23 mouse cellular contexts compared by ENCODE assay signal in genomic region chr13:101535331-101535866, GRCm38 (mm10).
DNase-seq lines count a peak whose midpoint lies in the region; ATAC-seq and TF ChIP-seq lines count a peak whose summit lies in the region.
"Had no signal": no experiment of that assay in that cellular context is flagged by ENCODE, and none has a peak within 500 bp of the region (broad histone marks: within the 10 kb centered on the region; RNA-seq: fewer than 3 reads in every experiment).

No protein-coding gene starts in this region.

- no peak overlapping the region for H3K4me3 ChIP-seq in hindbrain, embryonic 11.5 days (ENCODE audit: low read depth, low read length)
- H3K4me3 ChIP-seq in hindbrain, postnatal 0 days (ENCODE audit: low read length), result no peak overlapping the region
- H3K4me3 ChIP-seq in midbrain, embryonic 11.5 days (ENCODE audit: low read depth, low read length), result no peak overlapping the region
- no peak overlapping the region for H3K4me3 ChIP-seq in midbrain, embryonic 16.5 days (ENCODE audit: low read depth, low read length)
- H3K4me3 ChIP-seq in kidney, embryonic 14.5 days (ENCODE audit: low read length), result no peak overlapping the region
- H3K4me3 ChIP-seq: embryonic facial prominence, embryonic 15.5 days; erythroblast, embryonic 14.5 days; forebrain, embryonic 10.5 days; gastrocnemius, adult 2 months; heart, embryonic 13.5 days; hindbrain, embryonic 15.5 days had no signal

- peak; percentile 32 for DNase-seq in embryo, embryonic 10 days (ENCODE audit: low spot score)
- no peak for DNase-seq in embryo, embryonic 11 days
- no peak for DNase-seq in hindbrain, embryonic 11.5 days (ENCODE audit: low spot score)
- DNase-seq in hindbrain, postnatal 0 days (ENCODE audit: low spot score), result no peak
- peak; percentile 86 for DNase-seq in midbrain, embryonic 11.5 days (ENCODE audit: low spot score, missing footprints)
- DNase-seq: adrenal gland, postnatal 10 days; B cell, adult 2 months; cerebellum, adult 11 months; cerebellum, adult 8-10 months; cerebellum, postnatal 14 days; gastrocnemius, adult 2 months; gastrocnemius, postnatal 25 days; heart, postnatal 4 days had no signal

- no peaks in the 10 kb centered on the region for H3K9me3 ChIP-seq in hindbrain, embryonic 11.5 days (ENCODE audit: control insufficient read depth, low read length)
- H3K9me3 ChIP-seq in hindbrain, postnatal 0 days (ENCODE audit: low read length), result no peaks in the 10 kb centered on the region
- no peaks in the 10 kb centered on the region for H3K9me3 ChIP-seq in midbrain, embryonic 11.5 days (ENCODE audit: control insufficient read depth, low read length)
- H3K9me3 ChIP-seq in midbrain, embryonic 16.5 days (replicated peaks; ENCODE audit: control insufficient read depth, low read length, poor library complexity, severe bottlenecking), result no peaks in the 10 kb centered on the region
- H3K9me3 ChIP-seq in kidney, embryonic 14.5 days (ENCODE audit: control insufficient read depth, low read length), result no peaks in the 10 kb centered on the region
- H3K9me3 ChIP-seq: embryonic facial prominence, embryonic 15.5 days; forebrain, embryonic 10.5 days; G1E; heart, embryonic 13.5 days; hindbrain, embryonic 15.5 days had no signal

- ATAC-seq in hindbrain, embryonic 11.5 days (ENCODE audit: low FRiP score), result peak; percentile 27; the same call in 1 of the 2 replicates
- ATAC-seq in hindbrain, postnatal 0 days, result no peak
- ATAC-seq in midbrain, embryonic 11.5 days (ENCODE audit: low FRiP score), result no peak
- no peak for ATAC-seq in midbrain, embryonic 16.5 days
- ATAC-seq in kidney, embryonic 14.5 days (ENCODE audit: low FRiP score, low TSS enrichment), result no peak
- ATAC-seq: CD4-positive, CD25-positive, alpha-beta regulatory T cell, adult 4 months; forebrain, embryonic 14.5 days had no signal

- H3K27me3 ChIP-seq in hindbrain, embryonic 11.5 days (ENCODE audit: control insufficient read depth, insufficient read depth, low read length), result no peaks in the 10 kb centered on the region
- no peaks in the 10 kb centered on the region for H3K27me3 ChIP-seq in hindbrain, postnatal 0 days (ENCODE audit: insufficient read depth, low read length)
- H3K27me3 ChIP-seq in midbrain, embryonic 11.5 days (ENCODE audit: control insufficient read depth, insufficient read depth, low read length), result no peaks in the 10 kb centered on the region
- H3K27me3 ChIP-seq in midbrain, embryonic 16.5 days (ENCODE audit: control insufficient read depth, insufficient read depth, low read depth, low read length), result no peaks in the 10 kb centered on the region
- no peaks in the 10 kb centered on the region for H3K27me3 ChIP-seq in kidney, embryonic 14.5 days (ENCODE audit: control insufficient read depth, insufficient read depth, low read length)
- H3K27me3 ChIP-seq: embryonic facial prominence, embryonic 15.5 days; heart, embryonic 13.5 days; hindbrain, embryonic 15.5 days had no signal

- no peak overlapping the region for H3K9ac ChIP-seq in hindbrain, embryonic 11.5 days (ENCODE audit: low read depth, low read length)
- no peak overlapping the region for H3K9ac ChIP-seq in hindbrain, postnatal 0 days (replicated peaks; ENCODE audit: low read length)
- no peak overlapping the region for H3K9ac ChIP-seq in midbrain, embryonic 11.5 days (ENCODE audit: low read length)
- no peak overlapping the region for H3K9ac ChIP-seq in midbrain, embryonic 16.5 days (ENCODE audit: low read depth, low read length)
- H3K9ac ChIP-seq in kidney, embryonic 14.5 days (ENCODE audit: low read depth, low read length), result no peak overlapping the region
- H3K9ac ChIP-seq: embryonic facial prominence, embryonic 15.5 days; heart, embryonic 13.5 days; hindbrain, embryonic 15.5 days had no signal

- WGBS in hindbrain, embryonic 11.5 days, result 86% methylated on average over 3 of the region's 3 CpGs
- 66% methylated on average over 3 of the region's 3 CpGs for WGBS in hindbrain, postnatal 0 days
- 85% methylated on average over 3 of the region's 3 CpGs for WGBS in midbrain, embryonic 11.5 days
- WGBS in midbrain, embryonic 16.5 days, result 76% methylated on average over 3 of the region's 3 CpGs
- WGBS in kidney, embryonic 14.5 days, result 83% methylated on average over 3 of the region's 3 CpGs

- 0 out of 2 replicates have a peak, but pooled peaks cover 3% of the 10 kb centered on the region for H3K4me1 ChIP-seq in hindbrain, embryonic 11.5 days (replicated peaks; ENCODE audit: control insufficient read depth, insufficient read depth, low read length)
- no peaks in the 10 kb centered on the region for H3K4me1 ChIP-seq in hindbrain, postnatal 0 days (ENCODE audit: insufficient read depth, low read length)
- peaks cover 10% of the 10 kb centered on the region for H3K4me1 ChIP-seq in midbrain, embryonic 11.5 days (ENCODE audit: control insufficient read depth, insufficient read depth, low read length)
- H3K4me1 ChIP-seq in midbrain, embryonic 16.5 days (ENCODE audit: control insufficient read depth, insufficient read depth, low read length), result peaks cover 8% of the 10 kb centered on the region; the same call in 1 of the 2 replicates
- H3K4me1 ChIP-seq in kidney, embryonic 14.5 days (ENCODE audit: control insufficient read depth, insufficient read depth, low read length), result 0 out of 2 replicates have a peak, but pooled peaks cover 3% of the 10 kb centered on the region

- no peak overlapping the region; the same call in 1 of the 2 replicates for H3K4me2 ChIP-seq in hindbrain, embryonic 11.5 days (replicated peaks; ENCODE audit: low read depth, low read length)
- no peak overlapping the region for H3K4me2 ChIP-seq in hindbrain, postnatal 0 days (ENCODE audit: low read depth, low read length)
- H3K4me2 ChIP-seq in midbrain, embryonic 11.5 days, result no peak overlapping the region
- no peak overlapping the region for H3K4me2 ChIP-seq in midbrain, embryonic 16.5 days (ENCODE audit: low read length)
- no peak overlapping the region for H3K4me2 ChIP-seq in kidney, embryonic 14.5 days (replicated peaks; ENCODE audit: low read depth, low read length)
- H3K4me2 ChIP-seq: embryonic facial prominence, embryonic 15.5 days; heart, embryonic 13.5 days had no signal

- no peaks in the 10 kb centered on the region for H3K36me3 ChIP-seq in hindbrain, embryonic 11.5 days (ENCODE audit: control insufficient read depth, insufficient read depth, low read length)
- no peaks in the 10 kb centered on the region for H3K36me3 ChIP-seq in hindbrain, postnatal 0 days (ENCODE audit: insufficient read depth, low read length)
- H3K36me3 ChIP-seq in midbrain, embryonic 11.5 days (ENCODE audit: control insufficient read depth, insufficient read depth, low read length), result no peaks in the 10 kb centered on the region
- H3K36me3 ChIP-seq in midbrain, embryonic 16.5 days (ENCODE audit: control insufficient read depth, insufficient read depth, low read length), result no peaks in the 10 kb centered on the region
- no peaks in the 10 kb centered on the region for H3K36me3 ChIP-seq in kidney, embryonic 14.5 days (ENCODE audit: control insufficient read depth, insufficient read depth, low read length)
- H3K36me3 ChIP-seq: embryonic facial prominence, embryonic 15.5 days; forebrain, embryonic 10.5 days; G1E; heart, embryonic 13.5 days; hindbrain, embryonic 15.5 days had no signal

- H3K27ac ChIP-seq in hindbrain, embryonic 11.5 days (ENCODE audit: low read depth, low read length), result no peak overlapping the region
- no peak overlapping the region for H3K27ac ChIP-seq in hindbrain, postnatal 0 days
- no peak overlapping the region for H3K27ac ChIP-seq in midbrain, embryonic 11.5 days (ENCODE audit: low read depth, low read length)
- no peak overlapping the region for H3K27ac ChIP-seq in midbrain, embryonic 16.5 days (ENCODE audit: low read length)
- no peak overlapping the region for H3K27ac ChIP-seq in kidney, embryonic 14.5 days (ENCODE audit: low read depth, low read length)
- H3K27ac ChIP-seq: embryonic facial prominence, embryonic 15.5 days; forebrain, embryonic 10.5 days; gastrocnemius, adult 2 months; heart, embryonic 13.5 days had no signal

- no peak for TF ChIP-seq CTCF in hindbrain, postnatal 0 days (IDR thresholded peaks at IDR 0.05; ENCODE audit: low read depth)

Comparison
In these comparisons a context has a peak if more than half of its experiments do, and no peak if none do; other contexts are left out.
1. DNase-seq: peak in embryo, embryonic 10 days (single experiment) and midbrain, embryonic 11.5 days (single experiment); none in embryo, embryonic 11 days (single experiment), hindbrain, embryonic 11.5 days (single experiment) and hindbrain, postnatal 0 days (single experiment).